Mouse (Mus musculus) adrenal gland, postnatal 4 days (tissue): ENCODE data around the gene Atxn10. TPM values are rescaled to one million over a fixed set of nuclear protein-coding genes. Genes with fewer than 3 reads are reported as not detected.
"Not testable (repeated sequence)": the region's sequence is repeated elsewhere in the genome, so short reads cannot be mapped to it uniquely, and the experiment has no call there.

Experiments used
- DNase-seq, 2 experiments: peaks; one replicate each; pipeline ENCODE4 v3.0.0; 2021 to 2022; ENCODE audit warnings: low spot score in 2 of 2, mixed read lengths in 2 of 2
- long read RNA-seq, 2 experiments: library from polyadenylated mRNA; stranded (forward); transcript quantifications; one replicate each; pipeline ENCODE4 v2.0.0; 2021
- total RNA-seq, 2 experiments: library from RNA; stranded (reverse); gene quantifications; 2 replicates each; pipeline ENCODE4 v1.2.3; 2021

Gene Atxn10
- total RNA-seq, result 100 to 1,000 TPM; 149 to 156 TPM
- long read RNA-seq, experiment 1, transcript Atxn10-201 (12 exons, 1,937 nt), result major isoform, 153 of 167 reads
- long read RNA-seq, experiment 1, partial matches to known transcripts, result 12 of 167 reads
- long read RNA-seq, experiment 1, other reads (novel, unspliced or antisense), result 2 of 167 reads
- long read RNA-seq, experiment 2, transcript Atxn10-201 (12 exons, 1,937 nt), result major isoform, 304 of 326 reads
- long read RNA-seq, experiment 2, partial matches to known transcripts, result 12 of 326 reads
- long read RNA-seq, experiment 2, other reads (novel, unspliced or antisense), result 10 of 326 reads

DNA sequence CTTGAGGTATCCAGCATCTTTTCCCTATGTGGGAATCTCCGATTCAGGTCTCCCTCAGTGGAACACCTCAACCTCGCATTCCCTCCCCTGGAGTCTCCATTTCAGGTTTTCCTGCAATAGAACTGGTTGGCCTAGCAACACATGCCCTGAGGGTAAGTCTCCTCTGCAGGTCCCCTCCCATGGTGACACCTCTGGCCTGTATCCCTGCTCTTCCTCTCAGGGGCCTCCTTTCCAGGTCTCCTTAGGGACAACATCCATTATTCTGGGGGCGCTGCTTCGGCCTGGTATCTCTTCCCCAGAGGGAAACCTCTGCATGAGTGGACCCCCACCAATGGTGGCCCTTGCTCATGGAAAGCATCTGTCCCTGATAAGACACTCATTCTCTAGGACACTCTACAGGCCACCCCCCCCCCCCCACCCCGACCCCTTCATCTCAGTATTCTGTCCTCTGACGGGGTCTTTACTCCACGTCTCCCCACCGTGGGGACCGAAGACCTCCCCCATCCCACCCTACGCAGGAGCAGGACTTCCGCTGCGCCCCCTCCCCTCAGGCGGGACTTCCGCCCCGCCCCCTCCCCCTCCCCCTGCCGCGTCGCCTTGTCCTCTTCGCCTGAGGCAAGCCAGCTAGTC is at the start of gene Atxn10:
Gene Atxn10, plus strand, starts transcription at position 575 of the 630 bp plus-strand sequence.
- DNase-seq, result no peak

DNA sequence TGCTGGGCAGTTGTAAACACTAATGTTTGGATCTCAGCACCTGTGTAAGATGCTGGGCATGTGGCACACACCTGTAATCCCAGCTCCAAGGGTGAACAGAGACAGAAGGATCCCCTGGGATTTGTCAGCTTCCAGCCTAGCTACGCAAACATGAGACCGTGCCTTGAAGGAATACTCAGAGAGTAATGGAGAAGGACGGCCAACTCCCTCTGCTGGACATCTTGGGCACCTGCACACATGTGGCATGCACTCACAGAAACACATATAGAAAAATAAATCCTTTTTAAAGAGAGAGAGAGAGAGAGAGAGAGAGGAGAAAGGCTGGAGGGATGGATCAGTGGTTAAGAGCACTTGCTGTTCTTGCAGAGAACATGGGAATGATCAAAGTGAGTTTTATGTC is 41.4 kb upstream of the Atxn10 start:
- no peak for DNase-seq

DNA sequence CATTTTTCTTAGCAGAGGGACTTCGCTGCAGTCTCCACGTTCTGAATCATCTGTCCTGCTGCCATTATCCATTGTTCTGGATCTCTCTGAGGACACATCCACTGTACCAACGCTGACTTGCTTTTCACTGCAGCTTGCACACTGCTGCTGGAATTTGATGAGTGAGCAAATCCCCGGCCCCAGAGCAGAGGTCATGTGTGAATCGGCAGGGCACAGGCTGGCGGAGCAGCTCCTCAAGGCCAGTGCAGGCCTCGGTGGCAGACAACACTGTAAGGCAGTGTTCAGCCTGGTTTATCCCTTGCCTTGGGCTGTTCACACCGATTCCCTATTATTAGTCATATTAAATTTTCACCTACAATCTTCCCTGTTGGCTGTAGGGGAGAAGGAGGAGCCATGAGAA is 40.5 kb upstream of the Atxn10 start:
- no peak for DNase-seq

DNA sequence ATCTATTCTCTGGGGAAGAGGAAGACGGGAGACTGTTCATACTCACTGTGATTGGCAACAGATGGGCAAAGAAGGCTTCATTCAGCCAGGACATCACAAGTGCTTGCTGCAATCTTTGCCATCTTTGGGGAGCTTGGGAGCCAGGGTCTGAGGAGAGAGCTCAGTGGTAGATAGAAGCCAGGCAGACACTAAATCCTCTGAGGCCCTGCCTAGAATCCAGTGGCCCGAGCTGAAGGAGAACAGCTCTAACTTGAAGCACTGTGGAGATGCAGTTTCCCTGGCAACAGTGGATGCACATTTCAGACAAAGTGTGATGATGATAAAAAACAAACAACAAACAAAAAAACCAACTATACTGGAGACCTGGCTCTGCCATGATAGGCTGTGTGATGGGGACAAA is 40.1 kb upstream of the Atxn10 start:
- DNase-seq, result no peak

DNA sequence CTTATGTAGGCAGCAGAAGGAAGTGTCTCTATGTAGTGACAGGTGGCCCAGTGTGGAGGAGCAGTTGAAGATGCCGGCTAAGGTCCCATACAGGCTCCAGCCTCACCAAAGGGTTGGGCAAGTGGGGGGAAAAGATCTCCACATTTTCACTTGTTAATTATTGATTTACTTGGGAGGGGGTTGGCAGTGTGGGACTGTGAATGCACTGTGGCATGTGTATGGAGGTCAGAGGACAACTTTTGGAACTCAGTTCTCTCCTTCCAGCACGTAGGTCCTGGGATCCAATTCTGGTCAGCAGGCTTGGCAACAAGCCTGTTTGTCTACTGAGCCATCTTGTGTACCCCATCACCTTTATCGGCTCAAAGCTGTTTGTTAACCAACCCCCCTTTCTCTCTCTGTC is 39.5 kb upstream of the Atxn10 start:
- DNase-seq, result no peak

DNA sequence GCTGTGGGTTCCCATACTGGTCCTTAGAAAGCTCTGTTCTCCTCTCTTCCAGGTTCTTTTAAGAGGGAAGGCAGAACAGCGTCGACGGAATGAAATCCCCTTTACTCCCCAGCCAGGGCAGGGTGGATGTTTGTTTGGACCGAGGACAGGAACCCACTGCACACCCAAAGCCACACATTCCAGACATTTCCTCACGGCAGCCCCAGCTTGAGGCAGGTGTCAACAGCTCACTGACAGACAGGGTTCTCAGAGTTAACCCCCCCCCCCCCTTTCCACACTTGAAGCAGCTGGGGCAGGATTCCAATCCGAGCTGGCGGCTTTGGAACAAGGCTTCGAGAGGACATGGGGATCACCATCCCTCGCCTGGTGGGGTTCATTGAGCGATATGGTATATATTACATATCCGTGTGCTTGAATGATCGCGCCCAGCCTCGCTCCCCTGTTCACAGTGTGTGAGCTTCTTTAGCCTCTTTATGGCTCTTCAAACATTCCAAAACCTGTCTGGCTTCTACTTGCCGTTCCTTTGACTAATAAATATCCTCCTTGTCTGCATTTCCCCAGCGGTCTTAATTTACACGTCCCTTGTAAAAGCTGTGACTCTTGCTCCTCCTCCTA is 37.8 kb upstream of the Atxn10 start:
- no peak for DNase-seq

DNA sequence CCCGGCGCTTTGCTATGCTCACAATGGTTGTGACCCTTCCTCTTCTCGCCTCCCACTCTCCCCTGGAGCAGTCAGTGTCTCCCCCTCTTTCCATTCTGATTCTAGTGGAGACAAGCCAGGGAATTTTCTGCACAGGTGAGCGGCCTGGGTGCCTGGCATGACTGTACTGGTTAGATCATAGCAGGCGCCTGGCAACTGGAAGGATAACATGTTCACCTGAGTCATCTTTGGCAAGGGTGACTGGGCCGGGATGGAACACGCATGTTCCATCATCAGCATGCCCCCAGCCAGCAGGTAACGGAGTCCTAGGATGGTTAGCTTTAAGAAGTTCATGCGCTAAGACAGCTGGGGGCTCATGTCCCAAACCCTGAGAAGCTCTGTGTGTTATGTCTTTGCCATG is 37.1 kb upstream of the Atxn10 start:
- DNase-seq, result no peak

DNA sequence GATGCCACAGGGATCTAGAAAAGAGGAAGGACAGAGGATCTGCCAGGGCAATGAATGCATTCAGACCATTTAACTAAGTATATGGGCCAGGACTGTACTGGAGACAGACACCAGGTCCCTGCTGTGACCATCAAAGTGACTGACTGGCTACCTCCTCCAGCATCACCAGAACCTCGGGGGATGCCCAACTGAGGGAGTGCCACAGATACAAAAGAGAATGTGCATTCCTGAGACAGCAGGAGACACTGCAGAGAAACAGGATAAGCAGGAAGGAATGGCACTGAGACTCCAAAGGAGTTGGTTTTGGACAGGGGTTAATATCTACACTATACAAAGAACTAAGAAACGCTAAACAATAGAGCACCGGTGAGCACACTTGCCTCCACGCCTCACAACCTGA is 32.8 kb upstream of the Atxn10 start:
- no peak for DNase-seq

DNA sequence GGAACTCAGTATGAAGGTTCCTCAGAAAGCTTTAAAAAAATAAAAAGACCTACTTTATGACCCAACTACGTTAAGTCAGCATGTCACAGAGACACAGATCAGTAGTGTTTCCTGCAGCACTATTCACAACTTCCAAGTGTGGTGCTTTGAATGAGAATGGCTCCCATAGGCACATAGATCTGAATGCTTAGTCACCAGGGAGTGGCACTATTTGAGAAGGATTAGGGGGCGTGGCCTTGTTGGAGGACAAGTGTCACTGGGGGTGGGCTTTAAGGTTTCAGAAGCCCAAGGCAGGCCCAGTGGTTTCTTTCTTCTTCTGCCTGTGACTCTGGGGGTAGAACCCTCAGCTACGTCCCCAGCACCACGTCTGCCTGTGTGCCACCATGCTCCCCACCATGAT is 32.1 kb upstream of the Atxn10 start:
- no peak for DNase-seq

DNA sequence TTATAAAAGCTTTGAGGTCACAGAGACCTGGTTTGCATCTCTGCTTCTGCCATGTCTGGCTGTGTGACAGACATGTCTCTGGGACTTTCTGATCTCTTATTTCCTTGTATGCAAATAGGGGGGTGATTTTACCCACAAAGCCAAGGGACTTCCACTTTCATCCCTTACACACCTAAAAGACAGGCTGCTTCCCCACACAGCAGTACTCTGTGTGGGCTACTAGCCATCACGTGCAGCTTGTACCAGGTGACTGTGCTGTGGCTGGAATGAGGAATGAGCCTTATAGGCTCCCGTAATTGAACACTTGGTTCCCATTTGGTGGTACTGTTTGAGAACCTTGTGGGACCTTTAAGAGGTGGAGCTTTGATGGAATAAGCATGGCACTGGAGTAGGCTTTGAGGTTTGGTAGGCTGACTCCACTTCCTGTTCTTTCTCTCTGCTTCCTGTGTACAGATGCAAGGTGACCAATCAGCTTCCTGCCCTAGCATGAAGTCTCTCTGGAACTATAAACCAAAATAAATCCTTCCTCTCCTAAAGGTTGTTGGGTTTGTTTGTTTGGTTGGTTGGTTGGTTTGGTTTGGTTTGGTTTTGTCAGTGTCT is 28.9 kb upstream of the Atxn10 start:
- no peak for DNase-seq

DNA sequence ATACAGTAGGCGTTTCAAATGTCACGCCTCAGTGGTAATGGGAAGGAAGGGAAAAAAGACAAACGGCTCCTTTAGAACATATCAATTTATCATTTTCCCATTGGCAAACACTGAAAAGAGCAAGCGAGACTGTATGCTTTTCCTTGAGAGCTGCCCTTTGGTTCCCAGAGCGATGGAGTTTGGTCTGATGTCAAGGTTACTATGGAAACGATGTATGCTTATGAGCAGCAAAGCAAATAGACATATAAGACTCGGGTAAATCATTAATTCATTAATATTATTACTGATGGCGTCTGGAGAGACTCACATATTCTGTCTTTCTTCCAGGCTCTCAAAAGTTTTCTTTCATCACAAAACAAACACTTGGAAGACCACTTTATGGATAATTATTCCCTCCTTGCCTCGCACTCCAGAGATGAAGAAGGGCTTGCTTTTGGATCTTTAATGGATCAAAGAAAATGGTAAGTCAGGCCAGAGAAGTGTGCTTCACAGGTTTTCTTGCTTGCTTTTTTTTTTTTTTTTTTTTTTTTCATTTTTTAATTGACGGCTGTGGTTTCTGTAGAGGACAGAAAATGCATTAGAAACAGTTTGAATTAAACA is 24.9 kb upstream of the Atxn10 start:
- no peak for DNase-seq

DNA sequence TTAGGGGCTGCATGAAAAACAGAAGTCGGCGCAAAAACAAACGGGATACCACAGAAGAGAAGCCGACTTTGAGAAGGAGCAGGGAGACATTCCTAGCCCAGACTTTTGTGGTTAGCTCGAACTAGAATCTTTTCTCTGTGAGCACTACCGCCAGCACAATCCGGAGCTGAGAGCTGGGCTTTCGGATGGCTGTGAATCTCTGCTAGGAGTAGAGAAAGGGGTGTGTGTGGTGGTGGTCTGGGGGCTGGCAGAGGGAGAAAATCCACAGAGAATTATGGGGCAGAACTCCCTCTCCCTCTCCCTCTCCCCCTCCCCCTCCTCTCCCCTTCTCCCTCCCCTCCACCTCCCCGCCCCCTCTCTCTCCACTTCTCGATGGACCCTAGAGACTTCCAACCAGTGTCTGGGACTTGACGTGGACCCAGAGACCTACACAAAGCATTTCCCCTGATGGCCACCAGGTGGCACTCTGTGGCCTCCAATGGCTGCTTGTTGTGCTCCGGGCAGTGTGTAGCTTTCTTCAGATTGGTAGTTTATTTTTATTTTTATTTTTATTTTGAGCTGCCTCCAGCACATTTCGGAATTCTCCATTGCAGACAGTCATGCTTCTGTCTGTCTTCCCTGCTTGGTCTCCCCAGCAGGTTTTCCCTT is 20.5 kb upstream of the Atxn10 start:
- DNase-seq, result peak; percentile 32 to 48

DNA sequence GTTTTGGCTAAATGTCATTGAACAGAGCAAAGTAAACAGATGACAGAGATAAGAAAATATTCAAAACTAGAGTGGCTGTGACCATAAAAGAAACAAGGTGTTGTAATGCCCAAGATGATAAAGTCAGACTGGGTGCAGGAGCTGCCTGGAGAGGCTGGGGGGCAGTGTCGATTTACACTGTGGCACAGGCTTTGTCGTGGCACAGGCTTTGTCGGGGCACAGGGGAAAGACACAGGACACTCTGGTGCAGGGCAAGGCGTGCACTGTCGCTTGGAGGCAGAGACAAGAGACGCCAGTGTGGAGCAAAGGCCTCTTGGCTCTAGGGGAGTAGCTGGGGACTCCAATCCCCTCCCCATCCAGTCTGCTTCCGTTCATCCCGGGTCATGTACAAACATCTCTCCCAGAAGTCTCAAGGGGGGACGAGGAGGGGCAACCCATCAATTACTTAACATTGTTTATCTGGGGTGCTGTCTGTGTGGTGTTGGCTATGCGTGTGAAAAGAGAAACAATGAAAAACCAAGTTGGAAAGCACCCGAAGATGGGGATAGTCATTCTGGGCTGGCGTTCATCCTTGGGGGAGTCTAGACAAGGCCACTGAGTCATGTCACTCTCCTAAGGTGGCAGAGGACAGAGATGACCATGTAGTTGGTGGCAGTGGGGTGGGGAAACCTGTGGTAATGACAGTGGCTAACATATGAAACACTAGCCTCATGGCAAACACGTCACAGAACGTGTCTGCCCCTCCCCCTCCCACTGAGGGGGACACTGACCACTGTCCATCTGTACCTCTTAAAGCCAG is 19.5 kb upstream of the Atxn10 start:
- DNase-seq, result no peak

DNA sequence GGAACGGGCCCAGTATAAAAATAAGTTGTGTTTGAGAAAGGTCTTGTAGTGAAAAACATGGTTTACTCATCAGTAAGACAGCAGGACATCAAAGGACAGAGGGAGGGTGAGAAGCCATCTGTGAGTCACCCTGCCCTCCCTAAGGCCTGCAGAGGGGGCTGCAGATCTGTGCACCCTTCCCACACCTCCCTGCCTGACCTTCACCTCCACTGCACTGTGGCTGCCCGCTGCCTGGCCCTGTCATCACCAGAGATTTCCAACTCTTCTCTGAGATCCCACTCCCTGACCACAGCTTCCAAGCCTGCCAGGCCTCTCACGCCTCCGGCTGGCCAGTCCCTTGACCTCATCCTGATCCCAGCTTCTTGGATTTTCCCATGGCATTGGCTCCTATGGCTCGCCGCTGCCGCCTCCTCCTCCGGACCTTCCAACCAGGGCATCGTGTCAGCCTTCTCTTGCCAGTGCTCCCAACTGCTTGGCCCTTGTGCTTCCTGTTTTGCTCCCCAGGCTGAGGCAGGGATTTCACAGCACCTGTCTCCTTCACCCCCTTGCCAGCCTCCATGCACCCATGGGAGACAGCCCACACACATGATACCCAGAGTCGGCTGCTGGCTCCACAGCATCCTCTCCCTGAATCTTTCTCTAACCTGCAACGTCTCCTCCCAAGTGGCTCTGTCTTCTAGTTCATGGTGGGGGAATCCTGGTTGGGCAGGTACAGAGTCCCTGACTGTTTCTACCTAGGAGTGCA is 15.9 kb upstream of the Atxn10 start:
- DNase-seq, result no peak

DNA sequence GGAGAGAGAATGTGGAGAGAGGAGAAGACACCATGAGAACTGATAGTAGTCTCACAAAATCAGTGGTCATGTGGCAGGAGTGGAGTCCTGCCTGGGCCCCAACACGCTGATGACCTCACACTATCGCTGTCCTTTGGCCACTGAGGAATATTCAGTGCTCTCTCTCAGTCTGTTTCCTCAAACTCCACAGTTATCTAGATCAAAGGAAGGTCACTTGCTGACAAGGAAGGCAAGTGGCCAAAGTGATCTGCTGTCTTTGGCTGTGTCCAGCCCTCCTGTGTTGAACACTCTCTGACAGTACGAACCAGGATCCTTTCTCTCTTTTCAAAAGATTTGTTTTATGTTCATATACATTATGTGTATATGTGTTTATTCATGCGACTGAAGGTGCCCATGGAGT is 12.8 kb upstream of the Atxn10 start:
- DNase-seq, result no peak

DNA sequence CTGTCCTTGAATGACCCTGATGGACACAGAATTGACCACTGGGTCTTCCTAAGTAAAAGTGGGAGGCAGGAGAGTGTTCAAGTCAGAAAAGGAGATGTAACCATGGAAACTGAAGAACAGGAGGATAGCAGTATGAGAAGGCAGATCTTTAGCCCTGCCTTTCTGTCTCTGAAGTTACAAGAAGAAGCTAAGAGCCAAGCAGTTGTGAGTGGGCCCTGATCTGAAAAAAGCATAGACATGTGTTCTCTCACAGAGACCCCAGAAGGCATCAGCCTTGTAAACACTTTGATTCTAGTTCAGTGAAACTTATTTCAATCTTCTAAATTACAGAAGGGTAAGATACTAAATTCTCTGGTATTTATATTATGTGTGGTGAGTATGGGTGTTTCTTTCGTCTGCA is 11.6 kb upstream of the Atxn10 start:
- no peak for DNase-seq

DNA sequence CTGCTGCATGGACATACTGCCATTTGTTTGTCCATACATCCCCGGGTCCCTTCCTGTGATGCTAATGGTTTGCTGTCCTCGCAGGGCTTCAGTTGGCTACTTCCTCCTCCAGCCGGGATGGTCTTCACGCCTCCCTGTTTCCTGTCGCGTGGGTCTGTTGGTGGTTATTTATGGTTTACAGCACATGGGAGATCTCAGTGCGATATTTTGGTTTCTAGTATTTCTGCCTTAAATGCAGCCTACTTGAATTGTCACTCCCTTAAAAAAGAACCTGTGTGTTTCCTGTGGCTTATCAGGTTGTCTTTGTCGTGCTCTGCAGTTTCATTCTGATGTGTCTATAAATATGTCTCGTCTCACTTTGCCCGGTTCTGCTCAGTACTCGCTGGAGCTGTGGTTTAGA is 8.2 kb upstream of the Atxn10 start:
- DNase-seq, result no peak

DNA sequence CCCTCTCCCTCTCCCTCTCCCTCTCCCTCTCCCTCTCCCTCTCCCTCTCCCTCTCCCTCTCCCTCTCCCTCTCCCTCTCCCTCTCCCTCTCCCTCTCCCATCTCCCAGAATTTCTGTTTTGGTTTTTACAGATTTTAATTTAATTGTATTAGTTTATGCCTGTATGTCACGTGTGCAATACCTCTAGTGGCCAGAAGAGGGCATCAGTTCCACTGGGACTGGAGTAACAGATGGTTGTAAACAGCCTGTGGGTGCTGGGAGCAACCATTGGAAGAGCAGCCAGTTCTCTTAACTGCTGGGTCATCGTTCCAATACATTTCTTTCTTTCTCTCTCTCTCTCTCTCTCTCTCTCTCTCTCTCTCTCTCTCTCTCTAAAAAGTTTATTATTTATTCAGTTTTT is 7.6 kb upstream of the Atxn10 start:
- not testable (repeated sequence) for DNase-seq

DNA sequence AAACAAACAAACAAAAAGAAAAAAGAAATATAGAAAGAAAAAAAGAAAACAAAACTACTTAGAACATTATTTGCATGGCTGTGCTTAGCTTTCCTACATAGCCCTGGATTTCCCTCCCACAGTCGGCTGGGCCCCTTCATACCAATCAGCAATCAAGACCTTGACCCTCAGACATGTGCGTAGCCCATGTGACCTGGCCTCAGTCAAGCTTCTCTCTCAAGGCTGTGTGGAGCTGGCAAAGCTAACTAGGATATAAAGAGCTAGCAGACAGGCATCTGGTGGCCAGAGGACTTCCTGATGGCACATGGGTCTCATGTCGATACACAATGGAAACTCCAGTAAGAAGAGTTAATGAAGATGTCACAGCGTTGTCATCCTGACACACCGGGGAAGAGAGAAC is 6.9 kb upstream of the Atxn10 start:
- no peak for DNase-seq

DNA sequence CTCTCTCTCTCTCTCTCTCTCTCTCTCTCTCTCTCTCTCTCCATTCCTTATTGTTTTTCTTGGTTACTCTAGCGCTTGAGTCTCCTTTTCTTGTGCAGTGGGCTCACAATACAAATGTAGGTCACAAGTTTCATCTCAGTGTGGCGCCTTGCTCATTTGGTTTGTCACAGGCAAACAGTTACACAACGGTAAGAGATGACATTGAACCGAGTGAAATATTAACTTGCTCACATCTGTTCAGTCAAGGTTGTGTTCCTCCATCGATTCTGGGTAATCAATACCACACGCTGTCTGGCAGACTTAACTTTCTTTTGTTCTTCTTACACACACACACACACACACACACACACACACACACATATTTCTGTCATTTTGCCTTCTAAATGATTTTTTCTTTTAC is 6.0 kb upstream of the Atxn10 start:
- DNase-seq, result no peak
